Mouse (Mus musculus) erythroblast, embryonic 14.5 days (primary cell): ENCODE results near the gene Exph5.

Source experiments
- GATA1 ChIP-seq: IDR thresholded peaks from 2 replicates; pipeline ENCODE4 v1.6.1; 2012; ENCODE audit warnings: low read length, inconsistent platforms, mixed read lengths
- TAL1 ChIP-seq: IDR thresholded peaks from 3 replicates; pipeline ENCODE4 v1.6.1; 2012; ENCODE audit warnings: low read length, inconsistent platforms, mixed read lengths

DNA sequence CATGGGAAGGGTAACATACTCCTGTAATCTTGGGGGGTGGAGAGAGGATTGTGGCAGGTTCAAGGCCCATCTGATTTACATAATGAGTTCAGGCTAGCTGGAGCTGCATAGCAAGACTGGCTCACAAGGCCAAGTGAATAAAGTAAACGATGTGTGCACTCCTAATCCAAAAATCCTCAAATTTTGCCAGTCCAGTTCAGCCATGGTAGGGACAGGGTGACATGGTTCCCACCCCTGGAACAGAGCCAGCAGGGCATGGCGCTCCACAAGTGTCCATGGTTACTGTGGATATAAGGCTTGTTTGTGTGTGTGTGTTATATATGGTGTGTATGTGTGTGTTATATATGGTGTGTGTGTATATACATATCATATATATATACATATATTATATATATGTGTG, 48.9 kb downstream of the Exph5 start:
- TF ChIP-seq TAL1 (no peak), GATA1 (no peak)
